Mouse (Mus musculus): Measurements from ENCODE around the gene Ints1. TPM values are rescaled to one million over a fixed set of nuclear protein-coding genes. Genes with fewer than 3 reads are reported as not detected.

Gene Ints1
- total RNA-seq, 2 experiments from 2014 or later, result 36.6 to 51.9 TPM

DNA sequence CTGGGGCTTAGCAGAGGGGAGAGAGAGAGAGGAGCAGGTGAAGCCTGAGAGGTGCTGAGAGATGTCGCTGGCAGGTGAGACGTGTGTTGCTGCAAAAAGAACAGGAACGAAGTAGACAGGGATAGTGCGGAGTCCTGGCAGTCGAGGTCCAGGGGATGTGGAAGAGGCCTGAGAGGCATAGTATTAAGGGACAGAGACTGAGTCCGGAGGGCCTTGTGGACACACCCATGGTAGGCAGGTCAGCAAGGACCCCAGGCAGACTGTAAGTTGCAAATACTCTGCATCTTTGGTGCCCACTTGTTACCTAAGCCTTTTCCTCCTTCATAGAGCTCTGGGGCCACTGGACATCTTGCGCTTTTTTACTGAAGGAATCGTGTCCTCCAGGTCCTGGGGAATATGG lies 25.8 kb upstream of the Ints1 start:
- no peak for DNase-seq

DNA sequence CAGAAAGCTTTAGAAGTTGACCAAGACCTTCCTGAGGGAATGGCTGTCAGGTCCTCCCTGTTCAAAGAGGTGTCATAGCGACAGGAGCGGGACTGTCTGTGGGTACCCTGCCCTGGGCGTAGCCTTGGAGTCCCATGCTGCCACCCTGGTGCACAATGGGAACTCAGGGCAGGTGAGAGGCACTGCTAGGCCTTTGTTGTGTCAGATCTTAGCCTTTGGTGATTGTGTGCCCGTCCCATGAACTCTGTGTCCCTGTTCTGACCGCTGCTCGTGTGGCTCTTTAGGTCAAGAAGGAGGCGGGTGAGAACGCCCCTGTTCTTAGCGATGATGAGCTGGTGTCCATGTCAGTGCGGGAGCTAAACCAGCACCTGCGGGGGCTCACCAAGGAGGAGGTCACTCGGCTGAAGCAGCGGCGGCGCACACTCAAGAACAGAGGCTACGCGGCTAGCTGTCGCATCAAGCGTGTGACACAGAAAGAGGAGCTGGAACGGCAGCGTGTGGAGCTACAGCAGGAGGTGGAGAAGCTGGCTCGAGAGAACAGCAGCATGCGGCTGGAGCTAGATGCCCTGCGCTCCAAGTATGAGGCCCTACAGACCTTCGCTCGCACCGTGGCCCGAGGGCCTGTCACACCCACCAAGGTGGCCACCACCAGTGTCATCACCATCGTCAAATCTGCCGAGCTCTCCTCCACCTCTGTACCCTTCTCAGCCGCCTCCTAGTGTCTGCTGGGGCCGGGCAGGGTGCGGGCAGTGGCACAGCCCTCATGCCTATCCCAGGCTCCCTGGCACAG lies 24.5 kb upstream of the Ints1 start:
- DNase-seq, result no peak

DNA sequence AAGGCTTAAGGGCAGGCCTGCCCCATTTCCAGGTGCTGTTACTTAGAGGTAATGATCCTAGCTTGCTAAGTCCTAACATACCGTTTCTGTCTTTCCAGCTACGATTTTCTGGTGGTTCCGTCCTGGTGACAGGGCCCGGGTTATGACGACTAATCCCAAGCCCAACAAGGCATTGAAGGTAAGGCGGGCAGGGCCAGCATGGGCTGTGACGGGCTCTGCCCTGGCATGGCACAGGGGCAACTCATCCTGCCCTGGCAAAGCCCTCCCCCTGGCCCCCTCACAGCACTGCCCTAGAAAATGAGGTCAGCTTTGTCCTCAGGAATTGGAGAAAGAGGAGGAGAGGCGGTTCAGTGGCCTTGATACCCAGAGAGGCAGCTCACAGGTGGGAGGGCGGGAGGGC lies 23.6 kb upstream of the Ints1 start:
- DNase-seq, result no peak

DNA sequence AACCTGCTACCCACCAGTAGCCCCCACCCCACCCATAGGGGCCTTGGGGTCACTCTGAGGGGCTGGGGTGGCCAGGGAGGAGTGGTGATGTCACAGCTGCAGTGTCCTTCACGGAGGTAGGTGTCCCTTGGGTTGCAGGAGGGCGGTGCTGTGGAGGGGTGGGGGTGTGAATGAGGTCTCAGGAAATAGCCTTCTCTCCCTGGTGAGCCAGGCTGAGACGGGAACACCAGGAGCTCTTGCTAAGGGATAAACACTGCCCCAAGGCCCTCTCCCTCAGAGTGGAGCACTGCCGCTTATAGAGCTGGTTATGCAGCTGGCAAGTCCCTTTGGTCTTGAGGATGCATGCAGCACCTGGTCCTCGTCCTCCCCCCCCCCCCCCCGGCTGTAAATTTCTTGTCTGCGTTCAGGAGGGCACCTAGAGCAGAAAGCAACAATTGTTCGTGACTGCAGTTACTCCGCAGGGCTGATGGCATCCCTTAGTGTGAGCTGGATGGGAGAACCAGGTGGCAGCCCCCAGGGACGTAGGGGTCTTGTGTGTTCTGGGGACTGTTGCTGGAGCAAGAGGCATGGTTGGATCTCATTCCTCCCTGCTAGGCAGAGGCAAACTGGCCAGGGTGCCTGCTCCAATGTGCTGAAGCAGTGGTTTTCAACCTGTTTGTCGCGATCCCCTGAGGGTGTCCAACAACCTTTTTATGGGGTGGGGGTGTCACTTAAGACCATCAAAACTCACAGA lies 22.9 kb upstream of the Ints1 start:
- DNase-seq, result no peak

DNA sequence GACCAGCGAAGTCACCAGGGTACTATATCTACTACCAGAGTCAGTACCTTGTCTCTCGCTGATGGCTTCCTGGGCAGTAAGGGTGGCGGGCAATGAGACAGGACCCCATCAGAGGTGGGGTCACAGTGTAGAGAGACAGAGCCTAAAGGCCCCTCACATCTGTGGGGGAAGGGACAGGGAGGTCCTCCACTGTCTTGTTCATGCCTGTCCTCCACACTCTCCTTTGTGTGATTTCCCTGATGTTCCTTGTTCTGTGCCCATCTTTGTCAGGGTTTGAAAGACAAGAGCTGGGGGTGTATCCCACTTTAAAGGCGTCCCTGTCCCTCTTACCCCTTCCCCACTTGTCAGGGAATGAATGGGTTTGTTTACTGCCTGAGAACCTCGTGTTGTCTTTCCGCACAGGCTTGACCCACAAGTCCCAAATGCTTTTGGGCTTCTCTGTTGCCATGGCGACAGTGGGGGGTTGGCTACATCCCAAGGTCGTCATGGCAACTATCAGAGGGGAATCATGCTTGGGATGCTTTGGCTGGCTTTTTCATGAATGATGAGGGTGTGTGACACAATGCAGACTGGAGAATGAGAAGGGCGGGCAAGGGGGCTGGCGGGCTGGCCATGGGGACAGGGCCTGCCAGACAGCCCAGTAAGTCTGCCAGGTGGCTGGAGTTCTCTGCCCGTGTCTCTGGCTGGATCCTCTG lies 22.1 kb upstream of the Ints1 start:
- peak; percentile 94 for DNase-seq

DNA sequence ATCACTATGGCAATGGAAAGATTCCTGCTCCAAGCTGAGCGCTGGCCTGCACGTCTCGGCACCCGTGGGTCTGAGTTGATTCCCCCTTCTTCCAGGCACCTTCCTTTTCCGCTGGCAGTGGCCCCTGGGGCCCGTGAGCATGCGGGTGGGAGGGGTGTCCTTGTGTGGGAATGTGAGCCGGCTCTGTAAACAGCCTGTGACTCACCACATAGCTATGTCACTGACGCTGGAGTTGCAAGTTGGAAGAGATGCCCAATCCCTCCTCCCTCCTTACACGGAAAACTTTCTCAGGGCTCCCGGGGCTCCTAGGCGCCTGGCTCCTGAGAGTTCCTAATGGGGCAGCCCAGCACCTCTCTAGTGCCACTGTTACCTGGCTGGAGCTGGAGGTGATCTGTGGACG lies 21.4 kb upstream of the Ints1 start:
- DNase-seq, result peak; percentile 88

DNA sequence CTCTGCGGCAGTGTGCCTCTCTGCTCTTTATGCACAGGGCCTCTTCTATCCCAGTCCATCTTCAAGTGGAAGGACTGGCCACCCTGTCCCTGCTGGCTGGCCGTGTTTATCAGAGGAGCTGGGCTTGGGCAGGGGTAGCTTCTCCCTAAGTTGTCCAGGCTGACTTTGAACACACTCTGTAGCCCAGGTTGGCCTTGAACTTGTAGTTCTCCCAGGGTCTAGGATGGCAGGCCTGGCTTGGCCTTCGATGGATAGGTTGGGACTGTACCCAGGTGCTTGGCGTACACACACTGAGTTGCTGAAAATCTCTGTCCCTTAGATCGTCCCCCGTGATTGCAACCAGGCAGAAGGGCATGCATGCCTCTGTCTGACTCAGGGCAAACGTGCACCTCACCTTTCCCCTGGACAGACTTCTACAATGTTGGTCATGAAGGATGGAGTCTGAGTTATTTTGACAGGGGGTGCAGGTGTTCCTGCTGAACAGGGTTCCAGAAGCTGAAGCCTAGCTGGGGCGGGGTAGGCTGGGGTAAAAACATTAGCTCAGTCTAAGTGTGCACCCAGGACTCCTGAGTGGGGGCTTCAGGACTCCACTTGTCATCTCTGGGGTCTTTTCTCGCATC lies 20.6 kb upstream of the Ints1 start:
- DNase-seq, result no peak

DNA sequence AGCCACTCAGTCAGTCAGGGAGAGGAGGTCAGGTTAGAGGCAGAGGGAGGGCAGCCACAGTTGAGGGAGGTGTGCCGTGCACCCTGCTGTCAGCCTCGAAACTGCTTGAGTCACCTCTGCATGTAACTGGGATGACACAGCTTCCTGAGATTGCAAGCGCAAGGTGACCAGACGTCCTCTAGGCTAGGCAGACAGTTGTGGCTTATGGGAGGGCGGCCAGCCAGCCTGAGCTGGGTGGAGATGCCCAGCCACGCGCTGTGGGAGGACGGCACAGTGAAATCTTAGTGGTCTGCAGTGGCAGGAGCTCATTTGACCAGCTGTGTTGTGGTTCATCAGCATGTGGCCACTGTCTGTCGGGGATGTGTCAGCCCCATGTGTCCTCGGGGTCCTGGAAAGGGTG lies 19.5 kb upstream of the Ints1 start:
- peak; percentile 62 for DNase-seq

DNA sequence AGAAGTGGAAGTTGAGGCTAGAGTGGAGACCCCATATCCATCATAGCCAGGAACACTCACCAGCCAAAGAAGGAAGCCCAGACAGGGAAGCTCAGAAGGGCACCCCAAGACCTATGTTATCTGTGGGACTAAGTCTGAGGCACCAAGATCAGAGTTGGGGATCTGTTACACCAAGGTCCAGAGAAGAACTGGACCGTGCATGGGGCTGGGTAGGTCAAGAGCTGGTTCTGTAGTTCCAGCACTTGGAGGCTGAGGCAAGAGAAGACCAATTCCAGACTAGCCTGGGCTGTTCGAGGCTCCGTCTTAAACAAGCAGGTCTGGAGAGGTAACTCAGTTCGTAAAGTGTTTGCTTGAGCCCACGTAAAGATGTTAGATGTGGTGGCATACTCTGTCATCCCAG lies 18.7 kb upstream of the Ints1 start:
- no peak for DNase-seq

DNA sequence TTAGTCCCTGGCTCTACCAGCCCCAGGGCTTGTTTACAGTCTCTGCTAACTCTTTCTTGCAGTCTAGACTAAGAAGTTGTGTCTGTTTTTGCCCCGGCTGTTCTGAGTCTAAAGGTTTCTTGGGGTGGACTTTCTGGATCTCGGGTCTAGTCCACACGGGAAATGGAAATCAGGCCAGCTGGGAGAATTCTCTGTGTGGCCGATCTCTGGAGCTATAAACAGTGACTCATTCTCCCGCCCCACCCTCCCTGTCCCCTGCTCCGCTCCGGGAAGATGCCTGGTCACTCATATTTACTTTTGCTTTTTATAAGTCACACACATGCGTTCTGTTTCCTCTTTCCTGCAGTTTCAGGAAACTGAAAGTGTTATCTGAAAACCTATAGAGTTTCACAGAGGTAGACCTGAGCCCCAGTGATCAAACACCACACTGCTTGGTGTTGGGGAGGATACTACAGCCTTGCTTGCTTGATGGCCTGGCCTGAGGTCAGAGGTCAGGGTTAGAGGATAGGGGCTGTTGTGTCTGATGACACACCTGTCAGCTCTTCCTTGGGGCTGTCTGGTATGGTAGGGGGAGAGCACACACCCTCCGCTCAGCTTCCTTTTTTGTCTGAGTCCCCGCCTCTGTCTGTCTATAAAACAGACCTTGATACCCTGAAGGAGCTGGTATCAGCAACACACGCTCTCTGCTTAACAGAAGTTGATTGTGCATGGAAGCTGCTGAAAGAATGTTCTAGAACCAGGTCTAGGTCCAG lies 18.0 kb upstream of the Ints1 start:
- peak; percentile 45 for DNase-seq

DNA sequence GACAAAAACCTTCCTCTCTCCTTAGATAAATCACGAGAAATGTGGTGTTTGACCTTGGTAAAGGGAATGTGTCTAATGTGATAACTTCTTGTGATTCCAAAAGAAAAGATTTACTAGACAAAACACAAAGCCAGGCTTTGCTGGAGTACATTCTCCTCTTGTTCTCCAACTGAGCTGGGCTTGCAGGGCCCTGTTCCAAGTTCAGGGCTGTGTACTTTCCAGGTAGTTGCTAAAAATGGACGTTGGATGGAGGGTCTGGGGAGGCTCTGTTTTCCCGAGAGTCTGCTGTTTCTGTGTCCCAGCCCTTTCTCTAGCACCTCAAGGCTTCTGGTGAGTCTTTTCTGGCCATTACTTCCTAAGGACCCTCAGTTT lies 17.5 kb upstream of the Ints1 start:
- DNase-seq, result no peak

DNA sequence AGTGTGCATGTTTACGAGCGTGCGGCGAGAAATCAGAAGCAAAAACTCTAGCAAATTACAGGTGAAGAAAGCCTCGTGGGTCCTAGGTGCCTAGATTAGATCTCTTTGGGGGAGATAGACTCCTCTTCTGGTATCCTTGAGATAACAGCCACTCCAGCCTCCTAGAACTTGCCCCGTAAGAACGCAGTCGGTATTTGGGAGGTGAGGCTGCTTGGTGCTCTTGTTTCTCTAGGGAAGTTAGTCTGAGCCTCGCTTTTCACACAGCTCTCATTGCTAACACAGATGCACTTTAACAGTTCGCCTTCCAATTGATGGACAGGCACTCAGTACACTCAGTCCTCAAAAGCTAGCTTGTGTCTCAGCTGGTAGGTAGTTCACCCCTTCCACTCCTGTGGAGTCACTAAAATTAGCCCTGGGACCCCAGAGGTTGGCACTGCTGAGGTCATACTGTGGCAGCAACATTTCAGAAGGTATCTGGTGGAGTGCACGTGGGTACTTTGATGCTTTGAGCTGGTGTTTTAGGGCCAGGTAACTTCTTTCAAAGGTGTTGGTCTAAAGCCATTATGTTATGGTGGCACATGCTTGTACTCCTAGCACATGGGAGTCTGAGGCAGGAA lies 16.8 kb upstream of the Ints1 start:
- DNase-seq, result no peak

DNA sequence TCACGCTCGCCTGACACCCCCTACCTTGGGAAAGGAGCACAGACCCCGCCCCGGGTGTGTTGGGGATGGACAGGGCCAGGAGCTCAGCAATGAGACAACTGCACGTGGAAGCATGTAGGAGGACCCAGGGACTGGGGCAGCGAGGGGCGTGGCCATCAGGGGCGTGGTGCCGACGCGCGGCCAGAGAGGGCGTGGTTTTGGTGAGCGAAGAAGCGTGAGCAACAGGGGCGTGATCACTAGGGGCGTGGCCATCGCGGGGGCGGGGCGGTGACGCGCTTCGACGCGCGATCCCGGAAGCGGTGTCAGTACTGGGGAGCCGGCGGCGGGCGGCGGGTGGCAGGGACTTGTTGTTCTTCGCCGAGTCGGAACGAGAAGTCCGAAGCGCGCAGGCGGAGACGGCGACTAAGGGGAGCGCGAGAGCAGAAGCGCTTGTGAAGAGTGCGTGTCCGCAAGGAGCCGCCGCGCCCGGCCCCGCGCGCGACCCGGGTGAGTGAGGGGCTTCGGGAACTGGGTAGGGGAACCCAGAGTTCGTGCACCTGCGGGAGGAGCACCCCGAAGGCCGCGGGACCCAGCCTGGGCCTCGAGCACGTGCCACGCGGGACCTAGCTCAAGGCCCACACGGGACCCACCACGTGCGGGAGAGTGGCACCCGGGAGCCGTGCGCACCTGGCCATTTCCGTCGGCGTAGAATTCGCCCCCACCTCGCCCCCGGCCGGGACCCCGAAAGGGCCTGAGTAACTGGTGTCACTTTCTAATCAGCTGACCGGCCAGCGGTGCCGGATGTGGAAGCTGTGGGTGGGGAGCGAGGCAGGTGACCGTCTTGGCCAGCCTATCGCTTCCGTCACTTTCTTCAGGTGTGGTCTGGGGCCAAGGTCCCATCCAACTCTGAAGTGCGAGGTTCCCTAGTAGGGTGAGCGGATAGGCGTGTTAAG lies 16.0 kb upstream of the Ints1 start, which contains the start of gene Mafk:
Gene Mafk, plus strand, starts transcription at position 287 of the 932 bp plus-strand sequence.
- peak; percentile 100 for DNase-seq

DNA sequence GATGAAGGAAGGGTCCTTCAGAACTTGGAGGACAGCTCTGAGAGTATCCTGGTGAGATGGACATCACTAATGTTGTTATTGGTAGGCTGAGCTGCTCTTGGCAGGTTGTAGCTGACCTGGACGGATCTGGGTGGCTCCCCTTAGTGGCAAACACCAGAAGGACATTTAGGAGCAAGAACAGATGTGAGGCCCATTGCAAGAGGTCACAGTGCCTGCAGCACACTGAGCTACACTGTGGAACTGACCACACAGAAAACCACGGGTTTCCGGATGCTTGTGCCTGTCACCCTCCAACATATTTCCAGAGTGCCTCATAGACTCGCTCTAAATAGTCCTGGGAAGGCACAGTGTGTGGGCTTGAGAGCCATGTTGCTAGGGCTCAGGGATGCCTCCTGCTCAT lies 14.0 kb upstream of the Ints1 start:
- DNase-seq, result no peak

DNA sequence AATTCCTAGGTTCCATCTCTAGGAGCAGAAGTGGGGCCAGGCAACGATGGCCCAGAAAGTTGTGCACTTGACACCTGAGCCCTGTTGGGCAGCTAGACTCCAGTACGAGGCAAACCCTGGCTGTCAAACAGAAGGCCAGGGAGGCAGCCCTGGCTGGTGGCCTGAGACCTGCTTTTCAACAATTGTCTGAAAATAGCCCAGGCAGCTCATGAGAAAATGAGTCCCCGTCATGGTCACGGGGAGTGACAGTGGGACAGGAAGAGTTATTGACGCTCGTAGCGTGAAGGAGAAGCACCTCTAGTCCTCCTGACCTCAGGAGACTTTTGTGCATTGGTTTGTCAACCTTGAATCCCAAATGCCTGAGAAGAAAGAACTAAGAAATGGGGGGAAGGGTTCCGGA lies 5.9 kb upstream of the Ints1 start:
- DNase-seq, result no peak

DNA sequence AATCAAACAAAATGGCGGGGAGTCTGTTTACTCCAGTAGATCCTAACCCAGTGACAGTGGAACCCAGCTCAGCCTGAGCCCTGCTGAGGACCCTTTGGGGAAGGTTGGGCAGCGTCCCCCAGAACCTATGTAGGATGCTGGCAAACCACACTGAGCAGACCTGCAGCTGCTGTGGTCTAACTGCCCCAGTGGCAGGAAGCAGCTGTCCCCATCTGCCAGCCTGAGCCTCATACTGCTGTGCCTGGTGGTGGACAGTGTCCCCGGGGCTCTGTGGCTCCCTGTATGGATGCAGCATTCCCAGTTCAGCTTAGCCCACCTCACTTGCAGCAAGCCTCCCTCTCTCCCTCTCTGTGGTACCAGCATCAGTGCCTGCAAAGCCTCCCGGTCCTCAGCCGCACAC lies 1.5 kb upstream of the Ints1 start:
- no peak for DNase-seq

DNA sequence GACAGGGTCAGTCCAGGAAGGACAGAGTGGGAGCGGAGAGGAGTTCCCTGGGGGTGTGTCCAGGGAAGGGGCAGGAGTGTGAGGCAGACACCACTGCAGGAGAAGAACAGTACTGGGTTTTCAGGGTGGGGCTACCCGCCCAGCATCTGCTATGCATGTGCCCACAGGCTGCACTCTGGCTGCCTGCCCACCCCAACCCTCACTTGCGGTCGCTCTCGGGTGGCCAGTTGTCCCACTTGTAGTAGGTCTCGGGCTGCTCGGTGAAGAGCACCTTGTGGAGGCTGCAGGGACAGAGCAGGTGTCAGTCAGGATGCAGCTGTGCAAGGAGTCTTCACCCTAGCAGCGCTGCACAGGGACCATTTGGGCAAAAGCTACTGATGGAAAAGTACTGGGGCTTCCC lies 7.3 kb downstream of the Ints1 start:
- no peak for DNase-seq

DNA sequence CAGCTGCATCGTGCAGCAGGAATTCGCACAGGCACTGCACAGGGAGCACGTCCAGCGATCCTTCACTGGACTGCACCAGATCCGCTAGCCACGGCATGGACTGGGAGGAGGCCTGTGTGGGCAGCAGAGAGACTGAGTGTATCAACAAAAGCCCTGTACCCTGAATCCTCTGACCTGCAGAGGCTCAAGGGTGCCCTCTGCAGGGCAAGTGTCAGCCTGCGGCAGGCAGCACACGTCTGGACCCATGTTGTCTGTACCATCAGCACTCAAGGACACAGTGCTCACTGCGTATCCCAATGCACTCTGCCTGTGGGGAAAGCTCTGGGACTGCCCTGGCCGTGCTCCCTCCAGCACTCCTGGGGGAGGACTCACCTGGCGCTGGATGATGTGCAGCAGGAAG lies 11.2 kb downstream of the Ints1 start:
- DNase-seq, result peak; percentile 35

DNA sequence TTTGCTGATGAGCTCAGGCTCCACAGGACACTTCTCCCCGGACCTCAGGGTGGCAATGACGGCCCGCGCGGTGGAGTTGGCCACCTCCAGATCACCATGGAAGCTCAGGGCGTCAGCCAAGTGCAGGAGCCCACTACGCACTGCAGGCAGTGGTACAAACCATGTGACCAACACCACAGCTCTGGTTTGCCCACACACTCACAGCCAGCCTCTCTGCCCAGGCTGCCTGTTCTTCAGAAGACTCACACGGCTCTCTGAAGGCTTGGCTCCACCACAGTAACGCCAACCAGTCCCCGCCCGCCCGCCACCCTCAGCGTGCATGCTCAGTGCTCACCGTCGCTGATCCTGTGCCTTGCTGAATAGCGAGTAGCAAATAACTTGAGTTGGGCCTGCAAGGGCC lies 17.4 kb downstream of the Ints1 start:
- DNase-seq, result no peak

DNA sequence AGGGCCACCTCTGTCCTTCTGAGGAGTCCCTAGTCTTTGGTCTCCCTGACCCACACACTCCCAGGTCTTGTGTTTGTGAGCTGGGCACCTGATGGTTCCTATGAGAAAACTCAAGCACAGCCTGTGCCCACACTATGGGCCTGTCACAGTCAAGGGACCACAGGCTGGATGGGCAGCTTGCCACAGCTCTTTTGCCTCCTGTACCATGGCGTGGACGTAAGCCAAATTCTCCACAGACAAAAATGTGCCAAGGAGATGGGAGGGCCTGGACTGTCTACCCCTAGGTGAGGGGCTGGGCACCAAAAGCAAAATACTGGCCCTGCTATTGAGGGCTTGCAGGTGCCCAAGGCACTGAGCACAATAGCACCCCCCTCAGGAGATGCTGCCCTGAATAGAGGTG lies 18.9 kb downstream of the Ints1 start:
- DNase-seq, result no peak

DNA sequence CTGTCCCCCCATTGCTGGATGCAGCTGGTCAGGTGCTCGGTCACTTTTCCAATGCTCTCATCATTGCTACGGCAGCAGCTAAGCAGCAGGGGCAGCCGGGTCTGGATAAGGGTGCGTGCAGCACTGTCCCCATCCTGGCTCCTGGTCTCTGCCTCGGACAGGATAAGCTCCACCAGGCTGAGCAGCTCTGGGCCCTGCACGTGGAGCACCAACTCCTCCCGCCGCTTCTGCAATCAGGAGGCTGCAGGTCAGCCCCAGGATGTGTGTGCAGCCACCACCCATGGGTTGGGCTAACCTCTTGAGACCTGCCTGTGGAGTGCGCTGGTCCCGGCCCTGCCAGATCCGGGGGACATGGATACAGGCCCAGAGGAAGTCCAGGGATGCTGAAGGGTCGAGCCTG lies 19.3 kb downstream of the Ints1 start:
- DNase-seq, result no peak

Data from adrenal gland, postnatal 10 days (tissue).